Mouse (Mus musculus) T-helper 1 cell (primary cell): Measurements from ENCODE around the gene Pnkd.
"Not testable (repeated sequence)": the region's sequence is repeated elsewhere in the genome, so short reads cannot be mapped to it uniquely, and the experiment has no call there.

Experiments
- in situ Hi-C: fragments of 300-600 bp; cut with MboI, MseI; formaldehyde crosslinking; loops from one replicate; pipeline ENCODE4 v1.15.1; 2025; ENCODE audit warnings: high pct_unique_total_duplicates

The Pnkd gene

GRCm38 (mm10) chr1:74296477-74296876 lies 11.7 kb downstream of the Pnkd start:
- in situ Hi-C loops = loop anchor here (5.0 kb wide), 1 partner anchor 86 kb away; no protein-coding TSS in a partner anchor

- in situ Hi-C loops = loop anchor here (5.0 kb wide), 1 partner anchor 85 kb away; no protein-coding TSS in a partner anchor
Measured at GRCm38 (mm10) chr1:74297269-74297668, 12.5 kb downstream of the Pnkd start.

DNA sequence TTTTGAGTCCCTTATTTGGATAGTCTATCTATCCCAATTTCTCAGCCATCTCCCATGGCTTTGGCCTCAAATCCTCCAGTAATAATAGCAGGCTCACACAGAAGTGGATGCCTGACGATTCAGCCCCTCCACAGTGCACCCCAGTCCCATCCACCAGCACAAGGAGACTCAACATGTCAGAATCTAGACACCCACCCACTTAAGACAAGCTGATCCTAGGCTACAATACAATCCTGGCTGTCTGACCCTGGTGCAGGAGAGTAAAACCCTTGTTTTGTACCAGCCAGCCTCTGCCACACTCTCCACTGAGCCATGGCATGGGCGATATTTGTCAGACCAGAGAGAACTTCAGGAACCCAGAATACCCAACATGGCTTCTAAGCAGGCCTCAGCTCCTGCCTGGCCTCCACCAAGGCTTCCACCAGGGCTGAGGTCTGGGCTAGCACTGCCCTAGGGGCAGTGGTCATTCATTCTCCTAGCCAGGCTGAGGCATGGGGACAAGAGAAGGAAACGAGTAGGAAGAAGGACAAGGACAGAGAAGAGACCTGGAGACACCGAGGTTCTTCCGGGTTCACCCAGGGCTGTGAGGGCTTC lies 13.5 kb downstream of the Pnkd start:
- in situ Hi-C loops = loop anchor here (5.0 kb wide), 1 partner anchor 84 kb away; no protein-coding TSS in a partner anchor

DNA sequence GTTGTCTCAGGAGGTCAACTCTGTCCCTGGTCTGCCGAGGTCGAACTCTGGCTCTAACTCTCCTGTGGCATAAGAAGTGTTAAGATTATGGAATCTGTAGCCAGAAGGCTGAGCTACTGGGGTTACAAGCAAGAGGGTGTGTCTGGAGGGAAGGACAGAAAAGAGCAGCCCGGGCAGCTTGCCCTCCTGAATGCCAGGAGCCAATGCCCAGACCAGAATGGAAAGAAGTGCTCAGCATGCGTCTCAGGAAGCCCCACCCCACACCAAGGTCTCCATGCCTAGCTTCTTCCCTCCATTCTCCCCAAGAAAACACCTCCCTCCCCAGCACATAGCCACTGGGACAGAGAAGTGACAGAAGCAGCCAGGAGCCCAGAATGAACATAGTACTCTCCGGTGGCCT lies 14.3 kb downstream of the Pnkd start:
- in situ Hi-C loops = loop anchor here (5.0 kb wide), 1 partner anchor 83 kb away; no protein-coding TSS in a partner anchor

GRCm38 (mm10) chr1:74300347-74301110 lies 15.8 kb downstream of the Pnkd start:
- in situ Hi-C loops = no loop called here

- in situ Hi-C loops = no loop called here
Measured at GRCm38 (mm10) chr1:74302229-74302628, 17.5 kb downstream of the Pnkd start.

- in situ Hi-C loops = no loop called here
Measured at GRCm38 (mm10) chr1:74302835-74303234, 18.1 kb downstream of the Pnkd start.

DNA sequence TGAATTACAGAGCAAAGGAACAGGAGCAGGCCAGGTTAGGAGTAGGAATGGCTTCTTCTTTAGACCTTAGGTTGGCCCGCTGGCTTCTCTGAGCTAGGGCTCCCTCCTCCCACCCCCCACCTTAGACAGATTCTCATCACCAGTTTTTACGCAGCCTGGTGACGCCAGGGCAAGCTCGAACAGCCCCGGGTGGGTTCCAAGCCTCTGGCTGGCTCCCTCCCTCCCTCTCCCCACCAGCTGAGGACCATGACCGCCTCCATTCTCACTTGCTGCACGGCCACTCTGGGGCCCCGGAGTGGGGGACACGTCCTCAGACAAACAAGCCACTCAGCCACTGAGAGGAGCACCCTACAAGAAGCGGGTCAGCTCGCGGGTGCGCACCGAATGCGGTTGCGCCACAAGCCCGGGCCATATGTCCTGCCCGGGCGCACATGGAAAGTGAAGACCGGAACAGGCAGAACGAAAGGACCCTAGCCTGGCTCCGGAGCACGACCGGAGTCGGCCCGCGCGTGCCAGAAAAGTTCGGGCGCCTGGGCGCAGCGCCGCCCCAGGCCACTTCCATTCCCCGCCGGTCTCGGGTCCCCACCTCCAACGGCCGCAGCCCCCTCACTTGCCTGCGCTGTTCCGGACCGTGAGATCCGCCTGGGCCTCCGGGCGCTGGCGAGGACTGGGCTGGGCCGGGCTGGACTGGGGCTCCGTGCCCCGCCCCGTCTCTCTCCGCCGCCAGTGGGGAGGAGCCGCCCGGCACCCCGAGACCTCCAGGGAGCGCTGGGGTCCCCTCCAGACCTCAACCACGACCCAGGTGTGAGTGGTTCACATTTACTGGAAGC lies 19.0 kb downstream of the Pnkd start:
- in situ Hi-C loops = no loop called here

- in situ Hi-C loops = no loop called here
Measured at GRCm38 (mm10) chr1:74304339-74304790, 19.6 kb downstream of the Pnkd start.

GRCm38 (mm10) chr1:74304946-74305345 lies 20.2 kb downstream of the Pnkd start:
- in situ Hi-C loops = no loop called here

- in situ Hi-C loops = no loop called here
Measured at GRCm38 (mm10) chr1:74305522-74305921, 20.8 kb downstream of the Pnkd start, which contains the start of gene Tmbim1. Tmbim1 (minus strand) TSS chr1:74305622.

- in situ Hi-C loops = no loop called here
Measured at GRCm38 (mm10) chr1:74307146-74307545, 22.4 kb downstream of the Pnkd start.

- in situ Hi-C loops = no loop called here
Measured at GRCm38 (mm10) chr1:74308001-74308964, 23.6 kb downstream of the Pnkd start.

- in situ Hi-C loops = no loop called here
Measured at GRCm38 (mm10) chr1:74309767-74310166, 25.0 kb downstream of the Pnkd start.

DNA sequence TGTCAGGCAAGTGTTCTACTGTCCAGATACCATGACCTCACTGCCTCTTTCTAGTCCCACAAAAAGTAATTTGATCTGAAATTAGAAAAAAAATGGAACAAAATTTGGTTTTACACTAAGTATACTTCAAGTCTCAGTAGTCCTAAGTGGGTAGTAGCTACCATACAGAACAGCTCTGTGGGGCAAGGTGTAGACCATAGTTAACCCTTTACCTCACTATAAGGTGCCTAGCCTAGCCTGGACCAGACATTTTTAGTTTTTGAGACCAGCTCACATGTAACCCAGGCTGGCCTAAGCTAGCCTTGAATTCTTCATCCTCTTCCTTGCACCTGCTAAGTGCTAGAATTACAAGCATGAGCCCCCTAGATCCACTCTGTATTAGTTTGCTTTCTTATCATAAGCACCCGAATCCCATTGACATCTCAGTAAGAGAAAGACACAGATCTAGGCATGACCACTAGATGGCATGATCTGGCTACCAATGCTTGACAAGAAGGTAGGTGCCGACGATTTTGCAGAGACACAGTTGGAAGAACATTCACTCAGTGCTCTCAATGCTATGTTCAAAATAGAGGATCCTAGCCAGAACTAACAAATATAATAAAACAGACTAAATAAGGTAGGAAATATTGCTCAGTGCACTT lies 28.4 kb downstream of the Pnkd start:
- in situ Hi-C loops = no loop called here

DNA sequence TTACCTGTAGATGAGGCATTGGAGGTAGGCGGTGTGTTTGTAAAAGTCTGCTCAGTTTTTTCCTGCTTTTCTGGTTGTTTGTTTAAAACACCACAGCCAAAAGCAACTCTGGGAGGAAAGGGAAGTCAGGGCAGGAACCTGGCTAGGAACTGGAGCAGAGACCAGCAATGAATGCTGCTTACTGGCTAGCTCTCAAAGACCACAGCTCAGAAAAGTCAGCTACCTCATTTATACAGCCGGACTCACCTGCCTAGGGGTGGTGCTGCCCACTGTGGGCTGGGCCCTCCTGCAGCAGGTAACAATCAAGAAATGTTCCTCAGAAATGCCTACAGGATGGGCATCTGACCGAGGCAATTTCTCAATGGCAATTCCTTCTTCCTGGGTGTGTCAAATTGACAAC lies 30.1 kb downstream of the Pnkd start:
- in situ Hi-C loops = no loop called here

- in situ Hi-C loops = no loop called here
Measured at GRCm38 (mm10) chr1:74316114-74316827, 31.5 kb downstream of the Pnkd start.

DNA sequence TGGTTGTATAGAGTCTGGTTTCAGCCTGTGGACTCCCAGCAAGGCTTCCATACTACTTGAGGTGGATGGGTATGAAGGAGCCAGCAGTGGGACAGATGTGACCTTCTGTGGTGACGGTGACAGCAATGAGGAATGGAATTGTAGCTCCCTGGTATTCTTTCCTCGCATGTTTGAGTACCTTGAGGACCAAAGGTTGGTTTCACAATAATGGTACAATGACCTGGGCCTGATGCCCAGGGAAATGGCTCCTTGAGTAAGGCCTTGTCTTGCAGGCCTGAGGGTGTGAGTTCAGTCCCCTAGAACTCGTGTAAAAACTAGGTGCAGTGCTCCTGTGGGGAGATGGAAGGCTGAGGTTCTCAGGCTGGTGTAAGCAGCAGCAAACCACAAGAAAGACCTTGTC lies 34.0 kb downstream of the Pnkd start:
- in situ Hi-C loops = no loop called here

GRCm38 (mm10) chr1:74321396-74321795 lies 36.7 kb downstream of the Pnkd start:
- in situ Hi-C loops = no loop called here

DNA sequence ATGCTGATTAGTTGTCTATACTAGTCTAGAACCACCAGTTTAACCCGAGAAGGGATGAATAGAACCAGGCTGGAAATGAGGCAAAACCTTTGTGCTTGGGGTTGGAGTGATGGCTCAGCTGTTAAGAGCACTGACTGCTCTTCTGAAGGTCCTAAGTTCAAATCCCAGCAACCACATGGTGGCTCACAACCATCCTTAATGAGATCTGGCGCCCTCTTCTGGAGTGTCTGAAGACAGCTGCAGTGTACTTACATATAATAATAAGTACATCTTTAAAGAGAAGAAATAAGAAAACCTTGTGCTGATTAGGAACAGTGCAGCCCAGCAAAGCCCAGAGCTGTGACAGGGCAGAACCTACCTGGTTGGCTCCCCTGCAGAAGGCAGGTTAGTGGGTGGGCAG lies 42.2 kb downstream of the Pnkd start:
- in situ Hi-C loops = not testable (repeated sequence)
